Mouse (Mus musculus) T-cell, adult 2 months (primary cell): ENCODE data around the gene Lilra5.
"Not testable (repeated sequence)": the region's sequence is repeated elsewhere in the genome, so short reads cannot be mapped to it uniquely, and the experiment has no call there.

ENCODE experiments used
- DNase-seq: peaks from one replicate; pipeline ENCODE4 v3.0.0; 2022; ENCODE audit warnings: low spot score

Lilra5 gene

DNA sequence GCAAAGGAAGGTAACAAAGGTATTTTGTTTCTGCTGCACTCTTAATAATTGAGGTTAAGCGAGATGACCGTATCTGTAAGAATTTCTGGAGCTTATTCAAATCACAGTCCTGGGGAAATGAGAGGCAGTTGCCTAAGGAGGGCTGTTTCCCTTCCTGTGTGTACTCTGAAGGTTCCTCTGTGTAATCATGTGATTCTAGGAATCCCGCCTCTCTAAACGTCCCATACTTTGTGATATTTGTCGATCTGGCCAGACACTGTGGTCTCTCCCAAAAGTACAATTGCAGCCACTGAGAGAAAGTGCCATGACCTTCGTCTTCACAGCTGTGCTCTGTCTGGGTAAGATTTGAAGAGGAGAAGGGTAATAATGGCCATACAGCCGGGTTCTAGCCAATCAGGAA lies at the start of gene Lilra5:
Gene Lilra5 (plus strand): TSS at position 301 of the 400 bp plus-strand sequence.
- no peak for DNase-seq

DNA sequence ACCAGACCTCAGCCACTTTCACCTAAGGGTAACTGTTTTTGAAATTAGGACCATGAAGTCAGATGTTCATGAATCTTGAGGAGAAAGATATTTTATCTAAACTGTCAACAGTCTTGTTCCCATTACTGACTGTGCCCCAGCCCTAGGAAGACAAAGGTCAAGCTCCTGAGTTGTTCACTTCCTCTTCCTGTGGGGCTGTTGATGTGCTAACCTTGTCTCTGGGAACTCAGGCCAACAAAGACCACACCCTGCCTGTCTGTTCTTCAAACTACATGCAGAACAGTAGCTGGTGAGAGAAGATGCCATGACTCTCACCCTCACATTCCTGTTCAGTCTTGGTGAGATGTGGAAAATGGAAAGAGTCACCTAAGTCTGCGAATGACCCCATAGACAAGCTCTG lies 30.4 kb upstream of the Lilra5 start:
- no peak for DNase-seq

DNA sequence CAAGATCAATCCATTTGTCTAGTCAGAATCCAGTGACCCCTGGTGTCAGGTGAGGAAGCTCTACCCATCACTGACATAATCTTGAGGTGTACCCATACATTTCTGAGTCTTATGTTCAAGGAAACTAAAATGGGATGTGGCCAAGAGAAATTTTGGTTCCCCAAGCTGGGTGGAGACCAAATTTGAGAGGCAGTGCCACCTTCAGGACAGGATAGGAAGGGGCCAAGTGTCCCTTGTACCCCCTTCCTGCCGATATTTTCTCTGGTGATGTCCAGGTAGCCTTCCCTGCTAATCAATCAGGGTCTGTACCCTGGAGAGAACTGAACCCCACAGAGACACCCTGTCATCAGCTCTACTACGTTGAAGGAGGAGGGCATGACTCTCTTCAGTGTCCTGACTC lies 28.9 kb upstream of the Lilra5 start:
- no peak for DNase-seq

GRCm38 (mm10) chr7:4213436-4213835 lies 24.1 kb upstream of the Lilra5 start:
- not testable (repeated sequence) for DNase-seq

DNA sequence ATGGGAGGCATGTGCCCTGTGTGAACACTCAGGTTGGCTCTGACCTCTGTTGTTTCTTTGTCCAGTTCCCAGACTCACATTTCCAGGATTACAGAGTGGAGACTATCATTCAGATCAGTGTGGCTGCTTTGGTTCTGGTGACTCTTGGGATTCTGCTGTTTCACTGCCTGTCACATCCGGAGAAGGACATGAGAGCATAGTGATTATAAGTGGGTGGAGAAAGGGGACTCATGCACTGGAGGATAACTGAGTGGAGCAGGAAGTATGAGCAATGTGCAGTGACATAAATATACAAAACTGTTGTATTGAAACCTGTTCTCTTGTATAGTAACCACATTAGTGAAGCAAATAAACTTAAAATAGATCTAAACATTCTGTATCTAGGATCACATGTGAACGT lies 22.2 kb upstream of the Lilra5 start:
- DNase-seq, result no peak

GRCm38 (mm10) chr7:4215805-4216204 lies 21.7 kb upstream of the Lilra5 start:
- no peak for DNase-seq

DNA sequence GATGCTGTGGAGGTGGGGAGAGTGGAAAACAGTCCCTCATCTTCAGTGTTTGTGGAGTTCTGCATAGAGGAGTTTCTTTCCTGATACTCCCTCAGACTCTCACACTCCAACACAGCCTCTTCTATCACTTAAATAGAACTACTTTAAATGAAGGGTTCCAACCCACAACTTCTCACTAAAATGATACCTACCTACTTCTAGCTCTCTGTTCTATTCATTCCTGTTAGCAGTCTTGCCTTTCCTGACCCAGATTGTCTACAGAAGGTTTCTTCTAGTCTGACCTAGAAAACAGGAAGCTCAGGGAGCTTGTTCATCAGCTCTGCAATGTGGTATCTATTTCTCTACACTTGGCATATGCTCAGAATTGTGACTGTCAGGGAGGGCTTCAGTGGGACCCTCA lies 2.0 kb upstream of the Lilra5 start:
- DNase-seq, result no peak

- DNase-seq, result no peak
Measured at GRCm38 (mm10) chr7:4239038-4239721, 1.6 kb downstream of the Lilra5 start.

DNA sequence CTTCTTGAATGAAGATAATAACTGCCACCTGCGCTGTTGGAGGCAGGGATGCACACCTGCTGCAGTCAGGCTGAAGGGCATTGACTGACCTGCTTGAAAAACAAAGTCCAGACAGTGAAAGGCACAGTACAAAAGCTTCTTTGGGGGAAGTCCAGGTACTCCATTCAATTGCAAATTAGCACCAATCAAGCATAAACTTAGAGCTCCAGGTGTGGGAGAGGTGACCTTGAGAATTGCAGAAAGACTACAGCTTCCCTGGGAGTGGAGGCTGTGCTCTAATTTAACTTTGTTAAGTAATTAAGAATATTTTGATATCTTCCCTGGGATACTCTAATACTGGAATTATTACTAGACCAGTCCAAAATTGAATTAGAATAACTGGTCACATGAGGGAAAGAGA lies 13.7 kb downstream of the Lilra5 start:
- DNase-seq, result not testable (repeated sequence)

DNA sequence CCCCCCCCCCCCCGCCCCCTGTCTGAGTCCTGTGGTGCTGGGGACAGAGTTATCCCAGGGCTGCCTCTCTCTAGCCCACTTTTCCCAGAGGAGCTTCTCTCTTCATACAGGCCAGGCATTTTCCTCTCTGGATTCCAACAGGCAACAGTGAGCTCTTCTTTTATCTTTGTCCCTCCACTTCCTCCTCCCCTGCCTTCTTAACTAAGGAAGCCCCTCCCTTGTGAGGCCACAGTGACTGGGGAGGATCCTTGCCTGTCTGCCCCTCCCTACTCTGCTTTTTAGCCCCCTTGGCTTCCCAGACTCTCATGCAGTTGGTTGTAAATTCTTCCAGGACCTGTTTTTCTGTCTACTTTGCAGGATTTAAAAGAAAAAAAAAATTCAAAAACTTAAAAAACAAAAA lies 18.5 kb downstream of the Lilra5 start:
- not testable (repeated sequence) for DNase-seq

- not testable (repeated sequence) for DNase-seq
Measured at GRCm38 (mm10) chr7:4260521-4260920, 23.0 kb downstream of the Lilra5 start.

- not testable (repeated sequence) for DNase-seq
Measured at GRCm38 (mm10) chr7:4272106-4272505, 34.6 kb downstream of the Lilra5 start.

DNA sequence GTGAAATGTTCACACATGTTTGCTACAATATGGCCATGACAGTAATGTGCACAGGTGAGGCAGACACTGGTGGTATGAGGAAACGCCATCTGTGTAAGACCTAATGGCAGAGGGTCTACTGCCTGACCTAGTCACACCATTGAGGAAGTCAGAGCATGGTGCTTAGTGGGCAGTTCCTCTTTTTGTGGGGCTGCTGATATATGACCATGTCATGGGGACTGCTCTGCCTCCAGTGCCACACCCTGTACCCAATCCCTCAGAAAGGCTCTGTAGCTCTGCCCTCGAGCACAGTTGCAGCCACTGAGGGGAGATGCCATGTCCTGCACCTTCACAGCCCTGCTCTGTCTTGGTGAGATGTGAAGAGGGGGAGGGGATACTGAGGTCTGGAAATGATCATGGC lies 36.3 kb downstream of the Lilra5 start:
- DNase-seq, result not testable (repeated sequence)

GRCm38 (mm10) chr7:4275500-4275899 lies 37.9 kb downstream of the Lilra5 start:
- DNase-seq, result not testable (repeated sequence)

GRCm38 (mm10) chr7:4292638-4293037 lies 55.1 kb downstream of the Lilra5 start:
- no peak for DNase-seq
